Mouse (Mus musculus) liver, embryonic 15.5 days (tissue): Measurements from ENCODE around the gene Glb1l2. TPM values are rescaled to one million over a fixed set of nuclear protein-coding genes. Genes with fewer than 3 reads are reported as not detected.

ENCODE experiments used
- ATAC-seq: fragments of 200-750 bp; cut with Nextera tagmentation; 2 replicates; pipeline ENCODE4 v1.8.0; 2017; ENCODE audit warnings: moderate number of reproducible peaks, mild to moderate bottlenecking, moderate library complexity; ENCODE audit not compliant: insufficient read depth
- H3K27ac ChIP-seq: fragments of 300-500 bp; sonication (generic); replicated peaks from 2 replicates; pipeline ENCODE4 v1.5.1; 2015; ENCODE audit warnings: mild to moderate bottlenecking, inconsistent platforms
- H3K27me3 ChIP-seq: fragments of 300-500 bp; sonication (generic); 2 replicates; pipeline ENCODE4 v1.6.1; 2015; ENCODE audit warnings: mild to moderate bottlenecking, inconsistent platforms
- H3K36me3 ChIP-seq: fragments of 300-500 bp; sonication (generic); replicated peaks from 2 replicates; pipeline ENCODE4 v1.6.1; 2015; ENCODE audit warnings: moderate library complexity, mild to moderate bottlenecking, inconsistent platforms
- H3K4me1 ChIP-seq: fragments of 300-500 bp; sonication (generic); replicated peaks from 2 replicates; pipeline ENCODE4 v1.6.1; 2015; ENCODE audit warnings: inconsistent platforms
- H3K4me2 ChIP-seq: fragments of 300-500 bp; sonication (generic); 2 replicates; pipeline ENCODE4 v1.6.1; 2015; ENCODE audit warnings: moderate library complexity, mild to moderate bottlenecking, inconsistent platforms
- H3K4me3 ChIP-seq: fragments of 300-500 bp; sonication (generic); replicated peaks from 2 replicates; pipeline ENCODE4 v1.5.1; 2015; ENCODE audit warnings: mild to moderate bottlenecking, inconsistent platforms
- H3K9ac ChIP-seq: fragments of 300-500 bp; sonication (generic); 2 replicates; pipeline ENCODE4 v1.6.1; 2015; ENCODE audit warnings: moderate library complexity, mild to moderate bottlenecking, inconsistent platforms
- H3K9me3 ChIP-seq: fragments of 300-500 bp; sonication (generic); replicated peaks from 2 replicates; pipeline ENCODE4 v1.6.1; 2016; ENCODE audit warnings: inconsistent platforms
- WGBS: fragments of 180-500 bp; shearing (Covaris S2); methylation state at CpG from one replicate; pipeline ENCODE4 v1.1.7; 2015; ENCODE audit warnings: mixed read lengths; ENCODE audit not compliant: insufficient replicate concordance; 5-methylcytosine and 5-hydroxymethylcytosine counted together
- polyA plus RNA-seq: library from polyadenylated mRNA; unstranded; fragments of >200 nt; fragmentation: Nextera tagmentation; extraction: Ambion mirVana; gene quantifications from 2 replicates; pipeline ENCODE4 v1.2.1, GENCODE M21; 2015

Glb1l2 gene
- polyA plus RNA-seq, 1 experiment from 2014 or later = 0.08 TPM

DNA sequence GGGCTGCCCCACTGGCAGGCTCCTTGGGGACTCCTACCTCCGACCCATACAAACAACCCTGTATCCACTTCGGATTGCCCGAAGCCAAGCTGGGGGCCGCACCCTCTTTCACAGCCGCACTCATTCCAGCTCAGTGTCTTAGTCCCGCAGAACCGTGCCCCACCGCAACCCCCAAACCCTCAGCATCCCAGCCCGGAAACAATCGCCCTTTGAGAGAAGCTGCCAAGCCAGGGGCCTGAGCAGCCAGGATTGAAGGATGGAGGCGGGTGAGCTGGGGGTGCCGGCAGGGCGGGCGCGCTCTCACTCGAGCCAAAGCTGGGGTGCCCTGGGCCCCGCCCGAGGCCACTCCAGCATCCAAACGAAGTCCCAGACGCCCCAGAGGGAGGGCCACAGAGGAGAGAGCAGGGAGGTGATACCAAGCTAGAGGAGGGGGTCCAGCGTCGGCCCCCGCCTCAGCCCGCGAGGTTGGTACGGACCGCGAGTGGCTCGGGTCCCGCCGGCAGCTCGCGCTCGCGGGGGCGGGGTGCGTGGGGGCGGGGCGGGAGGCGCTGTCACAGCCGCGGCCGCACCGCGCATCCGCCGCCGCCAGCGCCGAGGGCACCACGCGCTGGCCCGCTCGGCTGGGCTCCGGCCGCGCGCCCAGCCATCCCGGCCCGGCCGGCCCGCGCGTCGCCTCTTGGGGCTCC, 72.9 kb downstream of the Glb1l2 start, which contains the start of gene B3gat1:
B3gat1 (plus strand) TSS at position 523 of the 686 bp plus-strand sequence.
- Histone ChIP-seq H3K27me3 (peaks cover 43% of the 10 kb centered on the region), H3K9ac (no peak within 1 kb of the TSS), H3K9me3 (no peaks in the 10 kb centered on the region), H3K27ac (no peak within 1 kb of the TSS), H3K4me2 (peak within 1 kb of the TSS; percentile 30), H3K4me1 (no peaks in the 10 kb centered on the region), H3K36me3 (no peaks in the 10 kb centered on the region), H3K4me3 (no peak within 1 kb of the TSS)
- no peak for ATAC-seq
- 2% methylated on average over 50 of the region's 65 CpGs for WGBS

DNA sequence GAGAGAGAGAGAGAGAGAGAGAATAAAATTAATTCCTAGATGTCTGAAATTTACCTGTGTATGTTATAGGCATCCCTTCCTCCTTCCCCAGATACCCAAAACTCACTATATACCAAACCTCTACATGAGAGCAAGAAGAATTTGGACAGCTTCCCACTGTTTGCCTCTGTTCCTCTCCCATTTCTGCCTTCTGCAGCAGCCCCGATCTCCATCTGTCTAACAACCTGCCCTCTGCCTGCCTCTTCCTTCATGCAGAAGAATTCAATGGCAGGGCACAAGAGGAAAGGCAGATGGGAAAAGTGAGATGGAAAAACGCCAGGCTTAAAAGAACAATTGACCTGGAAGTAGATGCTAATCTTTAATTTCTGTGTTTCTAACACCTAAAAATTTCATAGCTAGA, 77.7 kb downstream of the Glb1l2 start:
- H3K4me3 ChIP-seq = no peak overlapping the region
- no peaks in the 10 kb centered on the region for H3K36me3 ChIP-seq
- WGBS = 48% methylated on average over 2 of the region's 2 CpGs
- H3K9ac ChIP-seq = no peak overlapping the region
- H3K27me3 ChIP-seq = peaks cover 17% of the 10 kb centered on the region
- no peaks in the 10 kb centered on the region for H3K9me3 ChIP-seq
- H3K4me1 ChIP-seq = no peaks in the 10 kb centered on the region
- H3K4me2 ChIP-seq = no peak overlapping the region
- H3K27ac ChIP-seq = no peak overlapping the region
- no peak for ATAC-seq

DNA sequence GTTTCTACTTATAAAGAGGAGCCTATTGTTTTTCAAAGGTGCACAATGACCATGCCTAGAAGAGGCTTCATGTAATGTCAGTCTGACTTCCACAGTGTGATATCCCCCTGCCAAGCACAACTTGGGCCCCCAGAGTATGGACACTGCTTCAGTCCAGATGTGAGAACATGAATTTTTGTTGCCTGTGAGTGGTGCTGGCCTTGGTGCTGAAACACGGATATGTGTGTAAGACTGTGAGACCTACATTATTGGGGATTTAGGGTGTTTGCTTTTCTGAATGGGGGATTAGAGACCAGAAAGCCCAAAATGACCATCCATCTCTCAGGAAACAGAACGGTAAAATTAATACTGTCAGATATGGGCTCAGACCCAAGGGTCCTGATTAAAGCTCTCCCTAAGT, 78.8 kb downstream of the Glb1l2 start:
- no peak overlapping the region for H3K9ac ChIP-seq
- H3K27me3 ChIP-seq = peaks cover 8% of the 10 kb centered on the region; the same call in 1 of the 2 replicates
- no peak for ATAC-seq
- H3K4me1 ChIP-seq = no peaks in the 10 kb centered on the region
- H3K9me3 ChIP-seq = no peaks in the 10 kb centered on the region
- H3K4me2 ChIP-seq = no peak overlapping the region
- no peak overlapping the region for H3K27ac ChIP-seq
- H3K4me3 ChIP-seq = no peak overlapping the region
- H3K36me3 ChIP-seq = no peaks in the 10 kb centered on the region
- 55% methylated on average over 2 of the region's 2 CpGs for WGBS

DNA sequence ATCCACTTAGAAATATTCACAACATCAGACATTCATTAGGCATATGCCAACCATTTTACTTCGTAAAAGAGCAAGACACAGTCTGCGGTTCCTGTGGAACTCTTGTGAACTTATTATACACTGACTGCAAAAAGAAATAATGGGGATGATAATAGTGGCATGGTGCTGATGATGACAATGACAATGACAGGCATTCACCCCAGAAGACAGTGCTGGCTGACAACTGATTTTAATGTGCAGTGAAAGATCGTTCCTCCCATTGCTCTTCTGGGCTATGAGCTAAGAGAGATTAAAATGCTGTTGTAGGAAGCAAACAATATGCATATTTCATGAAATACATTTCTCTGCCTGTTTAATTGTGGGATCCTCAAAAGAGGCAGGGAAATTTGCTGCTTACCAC, 80.6 kb downstream of the Glb1l2 start:
- no peaks in the 10 kb centered on the region for H3K36me3 ChIP-seq
- H3K4me1 ChIP-seq = no peaks in the 10 kb centered on the region
- 64% methylated on average over 3 of the region's 3 CpGs for WGBS
- H3K9me3 ChIP-seq = no peaks in the 10 kb centered on the region
- no peak overlapping the region for H3K27ac ChIP-seq
- no peak overlapping the region for H3K4me2 ChIP-seq
- H3K9ac ChIP-seq = no peak overlapping the region
- no peaks in the 10 kb centered on the region for H3K27me3 ChIP-seq
- ATAC-seq = no peak
- no peak overlapping the region for H3K4me3 ChIP-seq

DNA sequence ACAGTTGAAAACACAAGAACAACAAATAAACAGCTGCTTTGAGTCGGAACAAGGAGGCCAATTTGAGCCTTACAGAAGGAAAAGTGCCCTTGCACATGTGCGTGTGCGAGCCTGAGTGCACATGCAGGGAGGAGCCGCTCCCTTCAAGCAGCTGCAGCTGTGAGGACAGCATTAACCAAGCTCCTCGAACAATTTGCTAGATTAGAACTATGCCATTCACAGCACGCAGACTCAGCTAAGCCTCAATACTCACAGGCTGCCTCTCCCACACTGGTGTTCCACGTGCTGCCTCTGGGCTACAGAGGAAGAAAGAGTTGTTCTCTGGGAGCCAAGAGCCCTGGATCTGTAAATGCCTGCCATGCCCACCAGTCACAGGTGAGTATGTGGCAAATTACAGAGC, 84.5 kb downstream of the Glb1l2 start:
- no peak overlapping the region for H3K4me3 ChIP-seq
- 52% methylated on average over 7 of the region's 7 CpGs for WGBS
- ATAC-seq = no peak

DNA sequence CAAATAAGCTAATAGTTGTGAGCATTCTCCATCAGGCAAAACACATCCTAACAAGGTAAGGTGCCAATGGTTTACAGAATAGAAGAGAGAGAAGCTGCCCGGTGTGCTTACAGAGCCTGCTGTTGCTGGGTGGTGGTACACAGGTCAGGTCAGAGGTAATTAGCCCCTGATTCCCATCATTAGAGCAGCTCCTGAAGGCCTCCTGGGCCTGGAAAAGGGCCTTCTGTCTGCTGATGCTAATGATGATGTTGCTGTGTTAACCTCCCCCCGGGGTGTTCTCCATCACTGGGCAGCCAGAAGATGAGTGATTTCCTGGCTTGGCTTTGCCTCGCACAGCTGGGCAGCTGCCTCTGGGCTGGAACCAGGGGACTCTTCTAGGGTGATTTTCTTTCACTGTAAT, 87.9 kb downstream of the Glb1l2 start:
- Histone ChIP-seq H3K4me2 (no peak overlapping the region), H3K27me3 (no peaks in the 10 kb centered on the region), H3K36me3 (no peaks in the 10 kb centered on the region), H3K9ac (no peak overlapping the region), H3K4me1 (no peaks in the 10 kb centered on the region), H3K27ac (no peak overlapping the region), H3K9me3 (no peaks in the 10 kb centered on the region), H3K4me3 (no peak overlapping the region)
- WGBS = 36% methylated on average over 3 of the region's 3 CpGs
- ATAC-seq = no peak

More for the DNA sequence above, 84.5 kb downstream of the Glb1l2 start:
- H3K27me3 ChIP-seq = no peaks in the 10 kb centered on the region
- no peak overlapping the region for H3K27ac ChIP-seq
- no peak overlapping the region for H3K9ac ChIP-seq
- no peak overlapping the region for H3K4me2 ChIP-seq
- no peaks in the 10 kb centered on the region for H3K9me3 ChIP-seq
- H3K36me3 ChIP-seq = no peaks in the 10 kb centered on the region
- no peaks in the 10 kb centered on the region for H3K4me1 ChIP-seq

Other genes starting within 250 kb of the Glb1l2 start
- not detected in 2 replicates for gene B3gat1, start 72.7 kb downstream of the Glb1l2 start, polyA plus RNA-seq
- gene Glb1l3, start 54.4 kb upstream of the Glb1l2 start, polyA plus RNA-seq = not detected in 2 replicates
- gene Gm1110, start 116.6 kb upstream of the Glb1l2 start, polyA plus RNA-seq = not detected in 2 replicates
- 10.6 and 10.9 TPM in 2 replicates for gene Acad8, start 193.1 kb upstream of the Glb1l2 start, polyA plus RNA-seq
- 39.2 and 42.0 TPM in 2 replicates for gene Thyn1, start 193.2 kb upstream of the Glb1l2 start, polyA plus RNA-seq
- gene Vps26b, start 223.6 kb upstream of the Glb1l2 start, polyA plus RNA-seq = 9.5 and 9.9 TPM in 2 replicates
- 28.6 and 29.6 TPM in 2 replicates for gene Ncapd3, start 223.7 kb upstream of the Glb1l2 start, polyA plus RNA-seq